Mouse (Mus musculus): ENCODE measurements around the gene Srsf5. TPM values are rescaled to one million over a fixed set of nuclear protein-coding genes. Genes with fewer than 3 reads are reported as not detected.
"Not testable (repeated sequence)": the region's sequence is repeated elsewhere in the genome, so short reads cannot be mapped to it uniquely, and the experiment has no call there.

Gene Srsf5
- total RNA-seq, 2 experiments from 2014 or later = 262 to 674 TPM

DNA sequence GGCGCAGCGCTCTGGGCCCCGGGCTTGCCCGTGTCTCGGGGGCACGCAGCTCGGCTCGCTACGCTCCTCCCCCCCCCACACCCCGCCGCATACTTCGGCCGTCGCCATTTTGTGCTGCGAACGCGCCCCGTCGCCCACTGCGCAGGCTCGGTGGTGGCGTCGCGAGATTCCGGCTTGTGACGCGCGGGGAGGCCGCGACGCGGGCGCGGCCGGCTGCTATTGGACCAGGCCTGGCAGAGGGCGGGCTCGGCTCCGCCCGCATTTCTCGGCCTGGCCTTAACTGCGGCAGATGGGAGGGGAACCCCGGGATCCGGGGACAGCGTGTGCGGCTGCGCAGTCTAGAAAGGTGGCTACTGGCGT, 672 bp downstream of the Srsf5 start:
- ATAC-seq (ENCODE audit: poor library complexity, severe bottlenecking) = peak; percentile 77

DNA sequence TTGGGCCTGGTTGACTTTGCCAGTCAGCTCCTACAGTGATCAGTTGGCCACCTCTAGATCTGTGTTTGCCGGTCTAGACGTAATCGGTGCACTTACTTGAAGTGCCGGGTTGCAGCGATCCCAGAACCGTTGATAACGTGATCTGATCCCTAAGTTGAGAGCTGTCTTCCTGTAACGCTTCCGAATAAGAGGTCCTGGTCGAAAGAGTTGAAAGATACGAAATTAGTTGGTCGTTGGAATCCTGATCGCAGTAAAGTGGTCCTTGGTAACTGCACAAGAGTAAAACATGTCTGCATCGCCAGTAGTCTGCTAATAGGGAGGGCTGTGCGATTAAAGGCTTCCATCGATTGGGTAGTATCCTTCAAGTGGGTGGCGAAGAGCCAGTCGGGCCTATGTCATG, 2.9 kb downstream of the Srsf5 start:
- no peak for ATAC-seq (ENCODE audit: poor library complexity, severe bottlenecking)

DNA sequence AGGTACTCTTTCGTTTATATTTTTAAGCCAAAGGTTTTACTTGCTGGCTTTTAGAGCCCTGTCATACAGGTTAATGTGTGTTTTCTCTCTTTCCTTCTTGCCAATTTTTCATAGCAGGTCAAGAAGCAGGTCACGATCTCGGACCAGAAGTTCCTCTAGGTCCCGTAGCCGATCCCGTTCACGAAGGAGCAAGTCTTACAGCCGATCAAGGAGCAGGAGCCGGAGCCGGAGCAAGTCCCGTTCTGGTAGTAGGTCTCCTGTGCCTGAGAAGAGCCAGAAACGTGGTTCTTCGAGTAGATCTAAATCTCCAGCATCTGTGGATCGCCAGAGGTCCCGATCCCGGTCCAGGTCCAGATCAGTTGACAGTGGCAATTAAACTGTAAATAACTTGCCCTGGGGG, 4.3 kb downstream of the Srsf5 start:
- not testable (repeated sequence) for ATAC-seq (ENCODE audit: poor library complexity, severe bottlenecking)

DNA sequence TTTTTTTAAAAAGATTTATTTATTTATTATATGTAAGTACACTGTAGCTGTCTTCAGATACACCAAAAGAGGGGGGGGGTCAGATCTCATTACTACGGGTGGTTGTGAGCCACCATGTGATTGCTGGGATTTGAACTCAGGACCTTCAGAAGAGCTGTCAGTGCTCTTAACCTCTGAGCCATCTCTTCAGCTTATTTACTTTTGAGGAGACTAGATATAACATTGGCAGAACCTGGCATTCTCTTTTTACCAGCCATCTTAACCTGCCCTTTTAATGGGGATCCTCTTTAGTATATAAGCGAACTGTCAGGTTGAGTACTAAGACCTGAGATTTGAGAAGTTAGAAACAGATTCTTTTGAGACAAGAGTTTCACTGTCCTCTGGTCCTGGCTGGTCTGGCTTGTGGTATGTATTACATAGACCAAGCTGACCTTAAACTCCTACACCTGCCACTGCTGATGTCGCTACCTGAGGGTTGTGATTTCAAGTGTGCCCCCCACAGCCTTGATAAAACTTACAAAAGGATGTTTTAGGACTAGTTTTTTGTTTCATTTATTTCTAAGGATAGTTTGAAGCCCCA, 6.4 kb downstream of the Srsf5 start:
- ATAC-seq (ENCODE audit: poor library complexity, severe bottlenecking) = no peak

DNA sequence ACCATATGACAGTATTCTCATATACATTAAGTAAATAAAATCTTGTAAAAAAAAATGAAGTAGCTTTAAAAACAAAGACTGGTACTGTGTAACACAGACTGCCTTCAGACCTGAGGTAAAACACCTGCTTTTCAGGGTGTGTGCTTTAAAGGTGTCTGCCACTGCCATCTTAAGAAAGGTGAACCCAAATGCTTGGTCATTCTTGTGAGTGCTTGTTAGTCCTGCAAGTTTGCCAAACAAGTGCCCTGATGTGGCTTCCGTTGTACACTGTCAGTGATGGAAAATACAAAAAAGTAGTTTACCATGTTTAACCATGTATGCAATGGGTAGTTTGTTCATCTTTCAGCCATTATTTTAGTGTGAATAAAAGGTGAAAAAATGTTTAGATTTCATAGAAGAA, 7.2 kb downstream of the Srsf5 start:
- ATAC-seq (ENCODE audit: poor library complexity, severe bottlenecking) = no peak

DNA sequence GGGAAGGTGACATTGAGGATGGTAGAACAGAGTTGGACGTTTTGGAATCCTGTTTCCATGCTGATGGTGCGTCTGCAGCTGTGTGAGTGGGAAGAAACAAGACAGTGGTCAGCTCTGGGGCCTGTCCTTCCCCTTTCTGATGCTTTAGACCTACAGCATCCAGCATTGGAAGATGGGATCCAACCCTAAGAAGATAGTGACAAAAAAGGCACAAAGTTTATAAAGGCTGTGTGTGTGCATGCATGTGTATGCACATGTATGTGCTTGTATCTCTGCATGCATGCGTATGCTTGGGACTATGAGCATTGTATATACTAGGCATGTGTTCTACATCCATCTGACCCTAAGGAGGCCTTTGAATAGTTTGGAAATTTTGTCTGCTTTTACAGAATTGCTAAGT, 10.7 kb downstream of the Srsf5 start:
- ATAC-seq (ENCODE audit: poor library complexity, severe bottlenecking) = no peak

DNA sequence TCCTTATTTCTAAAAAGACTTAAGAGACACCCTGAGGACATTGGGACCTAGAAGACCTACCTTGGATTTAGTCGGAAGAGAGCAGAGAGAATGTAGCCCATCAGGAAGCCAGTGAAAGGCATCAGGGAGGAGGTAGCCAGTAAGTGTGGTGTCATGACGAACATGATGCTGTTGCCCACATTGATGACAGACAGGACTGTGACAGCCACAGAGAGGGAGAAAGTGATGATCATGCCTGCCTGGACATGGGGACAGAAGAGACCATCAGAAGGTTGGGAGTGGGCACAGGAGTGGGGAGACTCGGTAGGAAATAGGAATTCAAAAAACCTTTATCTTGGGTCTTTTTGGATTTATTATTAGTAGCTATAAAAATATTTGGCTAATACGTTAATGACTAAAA, 12.7 kb downstream of the Srsf5 start:
- no peak for ATAC-seq (ENCODE audit: poor library complexity, severe bottlenecking)

DNA sequence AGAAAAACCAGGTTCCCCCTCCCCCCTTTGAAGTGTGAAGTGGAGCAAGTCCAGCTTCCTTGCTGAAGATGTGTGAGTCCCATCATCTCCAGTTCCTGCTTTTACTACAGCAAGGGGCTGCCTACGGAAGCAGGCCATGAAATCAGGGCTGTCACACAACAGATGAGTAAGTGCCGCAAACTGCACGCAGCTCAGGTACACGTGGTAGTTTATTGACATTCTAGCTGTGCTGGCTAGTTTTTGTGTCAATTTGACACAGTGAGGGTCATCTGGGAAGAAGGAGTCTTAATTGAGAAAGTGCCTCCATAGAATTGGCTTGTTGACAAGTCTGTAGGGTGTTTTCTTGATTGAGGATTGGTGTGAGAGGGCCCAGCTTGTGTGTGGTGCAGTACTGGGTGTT, 17.3 kb downstream of the Srsf5 start:
- no peak for ATAC-seq (ENCODE audit: poor library complexity, severe bottlenecking)

DNA sequence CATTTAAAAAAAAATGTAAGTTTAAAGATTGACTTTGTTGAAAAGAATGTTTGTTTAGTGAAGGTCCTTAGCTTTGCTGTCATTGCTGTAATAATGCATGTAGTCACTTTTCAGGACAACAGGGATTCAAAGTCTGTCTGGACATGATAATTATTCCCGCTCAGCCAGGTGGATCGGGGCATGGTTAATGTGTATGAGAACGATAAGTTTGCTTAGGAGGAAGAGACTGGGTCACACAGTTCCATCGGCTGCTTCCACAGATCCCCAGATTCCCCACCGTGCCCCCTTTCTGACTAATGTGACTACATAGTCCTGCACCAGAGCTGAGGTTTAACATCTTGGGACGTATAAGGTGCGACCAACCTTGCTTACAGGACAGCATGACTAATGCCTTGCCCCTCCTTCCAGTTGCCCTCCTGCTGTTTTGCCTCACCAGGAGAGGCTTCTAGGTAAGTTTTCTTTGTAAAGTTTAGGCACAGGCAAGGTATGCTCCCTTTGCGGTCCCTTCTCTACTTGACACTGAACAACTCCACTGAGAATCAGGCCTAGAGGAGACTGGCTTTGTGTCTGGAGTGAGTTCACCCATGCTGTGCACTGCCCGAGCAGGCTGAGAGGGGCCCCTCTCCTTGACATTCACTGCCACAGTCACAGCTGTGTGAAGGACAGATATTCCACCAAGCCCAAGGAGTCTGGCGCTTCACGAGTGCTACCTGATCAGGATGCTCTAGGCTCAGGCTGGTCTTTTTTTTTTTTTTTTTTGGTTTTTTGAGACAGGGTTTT, 20.9 kb downstream of the Srsf5 start:
- ATAC-seq (ENCODE audit: poor library complexity, severe bottlenecking) = no peak

DNA sequence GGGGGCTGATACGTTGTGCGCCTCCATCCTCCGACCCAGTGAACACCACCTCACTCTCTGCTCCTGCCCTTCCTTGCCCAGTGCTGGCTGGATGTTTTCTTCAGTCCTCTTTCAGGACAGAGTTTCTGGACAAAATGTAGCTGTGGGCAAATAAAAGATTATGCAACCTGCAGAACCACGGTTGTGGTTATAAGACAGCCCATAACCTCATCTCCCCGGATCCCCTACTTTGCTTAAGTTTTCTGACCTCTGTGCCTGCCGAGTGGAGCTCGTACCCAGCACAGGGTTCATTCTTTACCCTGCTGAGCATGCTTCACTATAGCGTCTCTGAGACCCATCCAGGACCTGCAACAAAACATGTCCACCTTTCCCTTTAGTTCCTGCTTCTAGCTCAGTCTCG, 22.6 kb downstream of the Srsf5 start:
- no peak for ATAC-seq (ENCODE audit: poor library complexity, severe bottlenecking)

DNA sequence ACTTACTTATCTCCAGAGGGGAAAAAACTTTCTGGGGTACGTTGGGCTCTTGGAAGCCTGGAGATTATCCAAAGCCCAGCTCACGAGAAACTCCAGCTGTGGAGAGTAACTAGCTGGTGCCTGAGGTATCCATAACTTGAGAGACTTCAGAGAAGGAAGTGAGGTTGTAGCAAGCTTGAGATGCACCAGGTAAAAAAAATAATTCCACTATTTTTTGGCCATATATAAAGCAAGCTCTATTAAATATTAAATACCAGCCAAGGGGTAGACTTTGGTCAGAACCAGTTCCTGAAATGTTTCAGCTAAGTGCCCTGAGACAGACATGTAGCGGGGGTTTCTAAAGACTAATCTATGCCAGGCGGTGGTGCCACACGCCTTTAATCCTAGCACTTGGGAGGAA, 23.3 kb downstream of the Srsf5 start, which contains the start of gene Slc10a1:
TSS of gene Slc10a1 (minus strand) at position 101 of the 400 bp plus-strand sequence.
- ATAC-seq (ENCODE audit: poor library complexity, severe bottlenecking) = no peak

DNA sequence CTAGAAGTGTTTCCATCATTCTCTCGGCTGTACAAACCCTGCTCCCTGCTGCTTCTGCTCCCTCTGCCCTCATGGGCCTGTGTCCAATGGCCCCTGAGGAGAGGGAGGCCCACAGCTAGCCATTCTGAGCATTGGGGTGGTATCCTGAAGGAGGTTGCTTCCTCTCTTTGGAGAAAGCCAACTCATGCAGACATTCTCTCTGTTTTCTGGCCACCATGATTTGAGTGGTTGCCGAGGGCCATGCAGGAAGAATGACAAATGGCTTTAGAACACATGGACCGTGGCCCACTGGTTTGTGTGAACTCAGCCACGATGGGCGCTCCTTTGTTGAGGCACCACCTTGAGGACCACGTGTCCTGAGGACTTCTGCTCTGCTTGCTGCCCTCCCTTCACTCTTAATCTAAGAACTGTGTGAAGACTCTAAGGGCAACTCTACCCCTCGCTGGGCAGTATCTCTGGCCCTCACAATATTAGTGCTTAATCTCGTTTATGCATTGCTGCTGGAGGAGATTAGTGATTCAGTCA, 24.9 kb downstream of the Srsf5 start:
- ATAC-seq (ENCODE audit: poor library complexity, severe bottlenecking) = no peak

DNA sequence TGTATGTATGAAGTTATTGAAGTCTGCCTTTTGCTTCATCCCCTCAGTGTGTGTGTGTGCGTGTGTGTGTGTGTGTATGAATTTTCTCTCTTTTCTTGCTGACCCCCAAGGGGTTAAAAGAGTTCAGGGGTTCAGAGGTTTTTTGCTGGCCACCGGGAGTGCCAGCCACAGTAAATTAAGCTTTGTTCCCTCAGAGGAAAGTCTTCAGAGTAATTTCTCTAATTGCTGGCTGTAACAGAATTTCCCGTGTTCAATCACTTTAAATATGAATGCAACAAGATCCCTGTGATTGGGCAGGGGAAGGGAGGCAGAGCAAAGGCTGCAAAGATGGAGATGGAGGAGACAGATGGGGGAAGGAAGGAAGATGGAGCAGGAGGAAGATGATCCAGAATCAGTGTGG, 26.5 kb downstream of the Srsf5 start:
- no peak for ATAC-seq (ENCODE audit: poor library complexity, severe bottlenecking)

DNA sequence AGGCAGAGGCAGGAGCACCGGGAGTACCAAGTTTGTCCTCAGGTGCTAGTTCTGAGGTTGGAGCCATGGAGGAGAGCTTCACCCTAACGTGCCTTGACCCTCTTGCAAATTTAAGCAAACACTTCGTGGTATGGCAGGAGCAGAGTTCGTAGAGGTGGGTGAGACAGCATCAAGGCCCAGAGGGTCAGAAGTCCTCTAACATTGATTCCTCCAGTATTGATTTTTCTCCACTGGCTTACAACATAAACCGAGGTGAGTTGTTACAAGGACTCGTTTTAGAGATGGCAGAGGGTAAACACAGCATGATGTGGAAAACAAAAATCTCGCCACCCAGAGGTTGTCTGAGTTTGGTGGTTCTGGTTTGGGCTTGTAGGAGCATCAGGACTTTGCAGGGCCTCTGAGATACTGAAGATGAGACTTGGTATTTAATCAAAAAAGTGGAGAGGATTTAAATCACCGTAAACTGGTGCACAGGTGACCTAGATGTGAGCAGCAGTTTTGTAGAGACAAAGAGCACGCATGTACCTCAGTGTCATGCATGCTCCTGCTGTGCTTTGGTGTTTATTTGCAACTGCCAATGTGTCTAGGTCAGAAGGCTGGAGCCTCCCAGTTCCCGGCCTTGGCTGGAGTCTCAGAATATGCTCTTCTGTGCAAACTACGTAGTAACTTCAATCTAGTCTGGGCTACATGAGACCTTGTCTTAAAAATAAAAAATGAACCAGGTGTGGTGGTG, 30.8 kb downstream of the Srsf5 start:
- ATAC-seq (ENCODE audit: poor library complexity, severe bottlenecking) = no peak

DNA sequence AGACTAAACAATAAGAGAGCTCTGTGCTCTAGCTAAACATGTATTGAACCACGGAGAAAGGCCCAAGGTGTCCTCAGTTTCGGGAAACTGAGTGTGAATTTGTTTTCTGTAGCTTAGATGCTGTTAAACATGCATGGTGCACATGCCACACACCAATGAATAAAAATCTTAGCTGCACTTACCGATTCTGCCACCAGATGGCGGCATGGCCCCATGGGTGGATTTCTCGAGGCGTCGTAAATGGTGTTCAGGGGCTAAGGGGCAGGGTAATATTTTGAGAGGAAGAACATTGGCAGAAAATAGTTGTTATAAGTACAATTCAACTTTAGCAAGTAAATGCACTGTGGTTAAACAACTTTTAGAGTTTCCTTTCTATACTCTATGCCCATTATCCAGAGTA, 37.0 kb downstream of the Srsf5 start:
- ATAC-seq (ENCODE audit: poor library complexity, severe bottlenecking) = peak; percentile 77

DNA sequence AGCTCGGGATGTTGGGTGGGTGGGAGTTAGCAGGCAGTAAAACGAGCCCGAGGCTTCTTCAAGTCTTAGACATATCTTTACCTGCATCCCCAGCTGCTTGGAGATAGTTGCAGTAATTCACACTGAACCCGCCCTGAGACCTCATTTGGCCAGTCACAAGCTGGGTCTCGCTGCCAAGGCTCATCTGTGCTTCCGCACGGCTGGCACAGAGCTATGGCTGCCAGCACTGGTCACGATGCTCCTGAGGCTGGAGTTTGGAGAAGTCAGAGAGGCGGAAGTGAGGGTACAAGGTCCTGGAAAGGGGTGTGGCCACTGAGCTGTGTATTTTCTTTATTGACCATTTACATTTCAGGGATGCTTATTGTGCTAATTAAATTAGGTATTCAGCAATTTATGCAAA, 38.4 kb downstream of the Srsf5 start:
- ATAC-seq (ENCODE audit: poor library complexity, severe bottlenecking) = 0 out of 2 replicates have a peak, but pooled peaks have one; percentile 40

DNA sequence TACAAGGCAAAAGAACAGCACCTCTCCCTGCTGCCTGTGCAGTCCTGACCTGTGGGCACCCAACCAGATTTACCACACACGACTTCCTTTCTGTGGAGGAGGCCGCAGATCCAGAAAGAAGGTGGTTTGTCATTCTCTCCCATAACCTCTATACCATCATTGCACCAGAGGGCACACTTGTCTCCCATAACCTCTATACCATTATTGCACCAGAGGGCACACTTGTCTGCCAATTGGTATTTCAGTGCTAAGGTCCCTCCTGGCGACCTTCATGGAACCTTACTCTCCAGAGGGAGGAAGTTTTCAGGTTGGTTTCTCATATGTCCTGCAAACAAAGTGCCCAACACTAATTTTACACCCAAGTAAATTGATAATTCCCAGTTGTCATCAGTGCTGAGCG, 41.3 kb downstream of the Srsf5 start:
- no peak for ATAC-seq (ENCODE audit: poor library complexity, severe bottlenecking)

DNA sequence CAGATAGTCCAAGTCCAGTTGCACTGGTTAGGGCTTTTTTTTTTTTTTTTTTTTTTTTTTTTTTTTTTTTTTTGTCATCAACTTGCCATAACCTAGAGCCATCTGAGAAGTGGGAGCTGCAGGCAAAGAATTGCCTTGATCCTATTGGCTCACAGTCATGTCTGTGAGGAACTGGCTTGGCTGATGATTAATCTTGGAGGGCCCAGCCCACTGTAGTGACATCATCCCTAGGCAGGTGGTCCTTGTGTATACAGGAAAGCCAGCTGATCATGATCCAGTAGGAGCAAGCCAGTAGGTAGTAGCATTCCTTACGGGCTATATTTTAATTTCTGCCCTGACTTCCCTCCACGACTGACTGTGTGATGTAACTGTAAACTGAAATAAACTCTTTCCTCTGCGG, 43.0 kb downstream of the Srsf5 start:
- ATAC-seq (ENCODE audit: poor library complexity, severe bottlenecking) = no peak

DNA sequence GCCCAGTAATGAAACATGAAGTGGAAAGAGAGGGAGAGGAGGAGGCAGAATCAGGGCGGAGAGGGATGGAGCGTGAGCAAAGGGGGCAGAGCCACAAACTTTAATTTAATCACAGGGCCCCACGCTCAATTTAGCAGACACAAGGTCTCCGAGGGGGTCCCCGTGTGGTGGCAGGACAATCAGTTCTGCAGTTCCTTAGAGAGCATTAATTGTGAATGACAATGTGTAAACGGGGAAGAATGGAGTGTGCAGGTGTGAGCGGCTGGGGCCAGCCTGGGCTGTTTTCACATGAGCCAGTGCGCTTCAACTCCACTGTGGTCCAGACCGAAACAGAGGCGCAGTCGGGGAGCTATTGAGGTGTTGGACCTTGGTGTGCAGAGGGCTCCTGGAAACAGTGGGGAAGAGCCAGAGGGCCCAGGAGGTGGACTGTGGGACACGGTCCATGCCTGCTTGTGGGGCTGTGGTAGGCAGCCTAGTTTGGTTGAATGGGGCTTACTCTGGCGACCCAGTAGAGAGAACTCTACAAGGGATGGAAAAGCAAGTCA, 45.7 kb downstream of the Srsf5 start:
- ATAC-seq (ENCODE audit: poor library complexity, severe bottlenecking) = no peak

DNA sequence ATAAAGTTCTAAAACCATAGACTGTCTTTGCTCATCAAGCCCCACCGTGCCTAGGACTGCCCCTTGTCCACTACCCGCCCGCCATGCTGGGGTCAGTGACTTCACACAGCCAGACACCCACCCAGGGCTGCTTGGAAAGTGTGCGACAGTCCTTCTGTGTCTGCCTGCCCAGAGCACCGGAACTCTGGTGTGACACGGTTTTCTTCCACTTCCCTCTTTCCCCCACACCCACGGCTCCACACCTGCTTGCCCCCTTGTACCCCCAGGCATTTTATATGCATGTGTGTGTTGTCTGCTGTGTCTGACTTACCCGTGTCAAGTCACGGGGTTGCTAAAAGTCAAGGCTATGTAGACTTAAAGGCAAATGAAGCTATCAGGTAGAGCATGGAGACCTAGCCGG, 46.5 kb downstream of the Srsf5 start:
- ATAC-seq (ENCODE audit: poor library complexity, severe bottlenecking) = peak; percentile 30; the same call in 1 of the 2 replicates

DNA sequence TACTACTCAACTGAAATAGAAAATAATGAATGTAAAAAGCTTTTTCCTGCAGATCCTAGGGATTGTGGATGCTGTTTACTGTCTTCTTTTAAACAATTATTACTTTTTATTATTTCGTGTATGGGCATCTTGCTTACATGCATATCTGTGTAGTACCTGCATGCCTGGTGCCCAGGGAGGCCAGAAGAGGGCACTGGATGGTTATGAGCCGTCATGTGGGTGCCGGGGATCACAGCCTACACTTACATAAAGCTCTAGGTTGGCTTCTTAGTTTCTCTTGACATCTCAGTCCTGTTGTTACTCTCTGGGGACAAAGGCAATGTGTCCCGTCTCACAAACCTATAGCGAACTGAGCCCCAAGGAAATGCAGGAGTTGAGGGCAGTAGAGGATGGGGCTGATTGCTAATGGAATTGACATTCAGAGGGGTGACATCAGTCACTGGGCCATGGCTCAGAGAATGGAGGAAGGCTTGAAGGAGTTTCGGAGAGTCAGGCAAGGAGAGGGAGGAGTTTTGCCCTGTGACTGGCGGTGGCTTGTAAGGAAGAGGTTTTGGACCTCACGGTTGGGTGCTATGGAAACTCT, 47.3 kb downstream of the Srsf5 start:
- ATAC-seq (ENCODE audit: poor library complexity, severe bottlenecking) = no peak

Measured in megakaryocyte, adult 5-6 weeks (primary cell).